Mouse (Mus musculus) hindbrain, embryonic 11.5 days (tissue): ENCODE data around the gene Sh3d21. TPM values are rescaled to one million over a fixed set of nuclear protein-coding genes. Genes with fewer than 3 reads are reported as not detected.
"Not testable (repeated sequence)": the region's sequence is repeated elsewhere in the genome, so short reads cannot be mapped to it uniquely, and the experiment has no call there.

Experiments used
- ATAC-seq: fragments of 200-750 bp; cut with Nextera tagmentation; 2 replicates; pipeline ENCODE4 v1.8.0; 2017; ENCODE audit warnings: mild to moderate bottlenecking, moderate TSS enrichment, moderate library complexity; ENCODE audit not compliant: low FRiP score
- DNase-seq: peaks from one replicate; pipeline ENCODE4 v3.0.0-alpha.2; 2015; ENCODE audit warnings: low spot score
- H3K27ac ChIP-seq: fragments of 300-500 bp; sonication (generic); 2 replicates; pipeline ENCODE4 v1.5.1; 2014; ENCODE audit warnings: mild to moderate bottlenecking, low read depth, low read length
- H3K27me3 ChIP-seq: fragments of 300-500 bp; sonication (generic); 2 replicates; pipeline ENCODE4 v1.6.1; 2014; ENCODE audit warnings: mild to moderate bottlenecking, low read length, moderate library complexity, mixed read lengths; ENCODE audit not compliant: control insufficient read depth, insufficient read depth
- H3K36me3 ChIP-seq: fragments of 300-500 bp; sonication (generic); 2 replicates; pipeline ENCODE4 v1.6.1; 2014; ENCODE audit warnings: mild to moderate bottlenecking, low read length, moderate library complexity, mixed read lengths; ENCODE audit not compliant: control insufficient read depth, insufficient read depth
- H3K4me1 ChIP-seq: fragments of 300-500 bp; sonication (generic); replicated peaks from 2 replicates; pipeline ENCODE4 v1.6.1; 2014; ENCODE audit warnings: low read length, mixed read lengths; ENCODE audit not compliant: control insufficient read depth, insufficient read depth
- H3K4me2 ChIP-seq: fragments of 300-500 bp; sonication (generic); replicated peaks from 2 replicates; pipeline ENCODE4 v1.6.1; 2014; ENCODE audit warnings: mild to moderate bottlenecking, low read depth, low read length
- H3K4me3 ChIP-seq: fragments of 300-500 bp; sonication (generic); 2 replicates; pipeline ENCODE4 v1.5.1; 2014; ENCODE audit warnings: low read depth, low read length
- H3K9ac ChIP-seq: fragments of 300-500 bp; sonication (generic); 2 replicates; pipeline ENCODE4 v1.6.1; 2014; ENCODE audit warnings: low read depth, low read length
- H3K9me3 ChIP-seq: fragments of 300-500 bp; sonication (generic); 2 replicates; pipeline ENCODE4 v1.6.1; 2016; ENCODE audit warnings: low read length; ENCODE audit not compliant: control insufficient read depth
- WGBS: fragments of 180-500 bp; shearing (Covaris S2); extraction: QIAGEN DNeasy Blood & Tissue Kit; methylation state at CpG from one replicate; pipeline ENCODE4 v1.1.7; 2014; 5-methylcytosine and 5-hydroxymethylcytosine counted together
- polyA plus RNA-seq: library from polyadenylated mRNA; unstranded; fragments of >200 nt; fragmentation: Nextera tagmentation; extraction: Ambion mirVana; gene quantifications from 2 replicates; pipeline ENCODE4 v1.2.1, GENCODE M21; 2014

Sh3d21 gene
- polyA plus RNA-seq, 1 experiment from 2014 or later, result 2.7 TPM

DNA sequence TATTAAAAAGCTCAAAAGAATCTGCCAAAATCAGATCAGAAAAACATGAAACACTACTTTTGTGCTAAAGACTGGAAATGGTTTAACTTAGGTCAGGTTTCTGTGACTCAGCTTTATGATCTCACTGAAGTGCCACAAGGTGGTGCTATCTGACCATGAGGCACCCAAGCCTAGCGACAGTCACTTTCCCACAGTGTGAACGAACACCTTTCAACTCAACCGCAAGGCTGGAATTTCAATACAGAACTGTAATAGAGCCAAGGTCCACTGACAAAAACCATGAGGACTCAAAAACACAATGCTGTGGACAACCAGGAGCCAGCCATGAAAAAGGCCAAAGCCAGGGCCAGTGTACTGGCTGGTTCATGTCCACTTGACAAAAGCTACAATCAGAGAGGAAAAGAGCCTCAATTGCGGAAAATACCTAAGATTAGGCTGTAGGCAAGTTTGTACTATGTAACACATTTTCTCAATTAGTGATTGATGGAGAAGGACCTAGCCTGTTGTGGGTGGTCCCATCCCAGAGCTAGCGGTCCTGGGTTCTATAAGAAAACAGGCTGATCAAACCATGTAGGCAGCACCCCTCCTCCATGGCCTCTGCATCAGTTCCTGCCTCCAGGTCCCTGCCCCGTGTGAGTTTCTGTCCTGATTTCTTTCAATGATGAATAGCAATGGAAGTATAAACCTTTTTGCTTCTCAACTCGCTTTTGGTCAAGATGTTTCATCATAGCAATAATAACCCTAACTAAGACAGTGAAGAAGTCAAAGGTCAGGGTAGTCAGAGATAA, 18.1 kb upstream of the Sh3d21 start:
- Histone ChIP-seq H3K36me3 (peaks cover 13% of the 10 kb centered on the region), H3K4me3 (no peak overlapping the region), H3K9me3 (no peaks in the 10 kb centered on the region), H3K9ac (no peak overlapping the region), H3K27me3 (no peaks in the 10 kb centered on the region), H3K27ac (no peak overlapping the region), H3K4me2 (no peak overlapping the region), H3K4me1 (no peaks in the 10 kb centered on the region)
- ATAC-seq (no peak), DNase-seq (peak; percentile 56)
- 76% methylated on average over 7 of the region's 7 CpGs for WGBS

GRCm38 (mm10) chr4:126175980-126176379, 12.7 kb upstream of the Sh3d21 start:
- peaks cover 24% of the 10 kb centered on the region for H3K36me3 ChIP-seq
- H3K27me3 ChIP-seq, H3K27ac ChIP-seq, H3K4me3 ChIP-seq, ATAC-seq, H3K4me2 ChIP-seq, H3K9me3 ChIP-seq, DNase-seq, H3K4me1 ChIP-seq, H3K9ac ChIP-seq: not testable (repeated sequence)
- 92% methylated on average over 7 of the region's 7 CpGs for WGBS

DNA sequence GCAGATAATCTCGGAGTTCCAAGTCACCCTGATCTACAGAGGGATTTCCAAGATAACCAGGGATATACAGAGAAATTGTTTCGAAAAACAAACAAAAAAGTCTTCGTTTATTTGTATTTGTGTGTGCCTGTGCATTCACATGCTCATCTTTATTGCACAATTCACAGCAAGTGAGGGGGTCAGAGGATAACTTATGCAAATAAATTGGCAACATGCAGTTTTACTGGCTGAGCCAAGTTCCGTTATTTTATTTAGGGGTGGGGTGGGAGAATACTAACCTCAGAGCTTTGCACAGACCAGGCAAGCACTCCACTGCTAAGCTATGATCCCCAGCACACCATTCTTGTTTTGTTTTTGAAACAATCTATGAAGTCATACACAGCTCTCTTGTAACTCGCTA, 10.5 kb upstream of the Sh3d21 start:
- no peak overlapping the region for H3K4me3 ChIP-seq
- peaks cover 21% of the 10 kb centered on the region for H3K36me3 ChIP-seq
- no peaks in the 10 kb centered on the region for H3K4me1 ChIP-seq
- ATAC-seq (no peak), DNase-seq (no peak)
- H3K9ac ChIP-seq, result no peak overlapping the region
- 95% methylated on average over 5 of the region's 5 CpGs for WGBS
- no peaks in the 10 kb centered on the region for H3K27me3 ChIP-seq
- no peaks in the 10 kb centered on the region for H3K9me3 ChIP-seq
- no peak overlapping the region for H3K27ac ChIP-seq
- H3K4me2 ChIP-seq, result no peak overlapping the region

DNA sequence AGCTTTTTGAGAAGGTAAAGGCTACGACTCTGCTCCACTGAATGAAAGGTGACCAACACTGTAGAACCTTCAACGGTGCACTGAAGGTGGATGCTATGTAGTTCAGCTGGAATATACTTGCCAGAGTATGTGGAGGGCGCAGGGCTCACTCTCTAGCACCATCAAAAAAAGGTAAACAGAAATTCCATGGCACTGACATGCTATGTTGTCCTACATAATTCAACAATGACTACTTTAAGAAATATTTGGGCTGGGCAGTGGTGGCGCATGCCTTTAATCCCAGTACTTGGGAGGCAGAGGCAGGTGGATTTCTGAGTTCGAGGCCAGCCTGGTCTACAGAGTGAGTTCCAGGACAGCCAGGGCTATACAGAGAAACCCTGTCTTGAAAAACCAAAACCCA, 7.4 kb upstream of the Sh3d21 start:
- 96% methylated on average over 5 of the region's 5 CpGs for WGBS
- ATAC-seq, H3K4me1 ChIP-seq, DNase-seq, H3K27ac ChIP-seq, H3K4me2 ChIP-seq, H3K27me3 ChIP-seq, H3K9me3 ChIP-seq, H3K4me3 ChIP-seq, H3K9ac ChIP-seq: not testable (repeated sequence)
- peaks cover 24% of the 10 kb centered on the region for H3K36me3 ChIP-seq

- no peaks in the 10 kb centered on the region for H3K9me3 ChIP-seq
- H3K36me3 ChIP-seq, result peaks cover 19% of the 10 kb centered on the region
- no peak overlapping the region for H3K9ac ChIP-seq
- H3K4me1 ChIP-seq, result no peaks in the 10 kb centered on the region
- ATAC-seq (no peak), DNase-seq (no peak)
- H3K27me3 ChIP-seq, result no peaks in the 10 kb centered on the region
- WGBS, result 93% methylated on average over 6 of the region's 6 CpGs
- no peak overlapping the region for H3K4me2 ChIP-seq
- no peak overlapping the region for H3K4me3 ChIP-seq
- H3K27ac ChIP-seq, result no peak overlapping the region
Observed at GRCm38 (mm10) chr4:126168851-126169250, 5.6 kb upstream of the Sh3d21 start.

DNA sequence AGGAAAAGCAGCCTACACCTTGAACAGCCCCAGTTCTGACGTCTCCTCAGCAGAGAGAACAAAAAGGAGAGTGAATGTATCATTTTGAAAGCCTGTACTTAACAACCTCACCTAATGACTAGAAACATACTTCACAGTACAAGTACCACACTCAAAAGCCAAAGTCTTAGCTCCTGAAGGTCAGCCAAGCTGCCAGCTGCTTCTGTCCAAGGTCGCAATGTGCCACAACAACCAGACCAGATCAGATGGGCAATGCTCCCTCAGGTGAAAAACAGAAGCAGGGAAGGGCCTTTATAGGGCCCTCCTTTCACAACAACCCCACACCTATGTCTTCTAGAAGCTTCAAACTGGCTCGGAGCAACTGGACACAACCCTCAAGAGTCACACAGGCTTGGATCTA, 2.8 kb upstream of the Sh3d21 start:
- H3K9me3 ChIP-seq, result no peaks in the 10 kb centered on the region
- H3K27me3 ChIP-seq, result no peaks in the 10 kb centered on the region
- no peak overlapping the region for H3K9ac ChIP-seq
- H3K4me2 ChIP-seq, result no peak overlapping the region
- ATAC-seq, result no peak
- H3K4me3 ChIP-seq, result no peak overlapping the region
- 78% methylated on average over 3 of the region's 3 CpGs for WGBS
- peaks cover 14% of the 10 kb centered on the region for H3K36me3 ChIP-seq
- no peak for DNase-seq
- no peak overlapping the region for H3K27ac ChIP-seq
- H3K4me1 ChIP-seq, result 0 out of 2 replicates have a peak, but pooled peaks cover 6% of the 10 kb centered on the region

DNA sequence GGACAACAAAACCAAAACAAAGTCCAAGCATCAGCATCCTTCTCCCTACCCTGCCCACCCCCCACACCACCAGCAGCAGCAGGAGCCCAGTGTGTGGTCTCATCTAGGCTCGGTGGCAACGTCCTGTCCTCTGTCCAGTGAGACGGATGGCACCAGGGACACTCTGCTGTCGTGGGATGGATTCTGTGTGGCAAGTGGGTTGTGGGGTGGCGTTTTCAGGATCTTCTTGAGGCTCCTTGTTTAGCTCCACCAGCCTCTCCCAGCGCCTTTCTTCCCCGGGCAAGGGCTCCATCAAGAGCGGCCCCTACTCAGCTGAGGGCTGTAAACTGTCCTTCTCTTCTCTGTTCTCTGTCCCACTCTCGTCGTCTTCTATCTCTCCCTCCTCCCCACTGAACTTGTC, 1.8 kb upstream of the Sh3d21 start:
- not testable (repeated sequence) for H3K27ac ChIP-seq, H3K9ac ChIP-seq, ATAC-seq, H3K4me3 ChIP-seq, H3K27me3 ChIP-seq, H3K4me2 ChIP-seq, DNase-seq, H3K9me3 ChIP-seq, H3K4me1 ChIP-seq
- peaks cover 12% of the 10 kb centered on the region for H3K36me3 ChIP-seq
- 65% methylated on average over 8 of the region's 10 CpGs for WGBS

GRCm38 (mm10) chr4:126163685-126164084, 394 bp upstream of the Sh3d21 start:
- Histone ChIP-seq H3K36me3 (peaks cover 9% of the 10 kb centered on the region), H3K9me3 (no peaks in the 10 kb centered on the region), H3K27me3 (no peaks in the 10 kb centered on the region), H3K27ac (no peak overlapping the region), H3K4me1 (0 out of 2 replicates have a peak, but pooled peaks cover 6% of the 10 kb centered on the region), H3K4me2 (no peak overlapping the region), H3K4me3 (no peak overlapping the region), H3K9ac (no peak overlapping the region)
- 71% methylated on average over 4 of the region's 4 CpGs for WGBS
- no peak for ATAC-seq
- DNase-seq, result no peak

DNA sequence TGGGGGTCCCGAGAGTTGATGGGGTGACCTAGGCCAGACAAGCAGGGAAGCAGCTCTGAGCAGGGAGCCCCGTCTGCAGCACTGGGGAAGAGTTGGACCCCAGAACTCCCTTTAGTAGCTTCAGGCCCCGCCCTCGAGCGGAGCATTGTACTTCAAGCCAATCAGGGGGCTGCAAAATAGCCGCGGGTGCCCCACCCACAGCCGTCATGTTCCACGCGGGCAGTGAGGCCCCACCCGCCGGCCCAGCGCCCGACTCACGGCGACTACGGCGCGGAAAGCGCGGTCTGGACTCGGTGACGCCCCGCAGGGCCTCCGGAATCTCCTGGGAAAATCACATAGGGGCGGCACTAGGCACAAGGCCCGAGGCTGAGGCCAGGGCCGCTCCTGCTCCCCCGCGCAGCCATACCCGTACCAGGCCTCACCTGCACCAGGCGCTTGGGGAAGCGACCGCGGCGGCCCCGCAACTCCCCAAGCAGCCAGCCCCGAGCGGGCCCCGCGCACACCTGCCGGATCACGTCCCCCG, 686 bp downstream of the Sh3d21 start:
- no peaks in the 10 kb centered on the region for H3K9me3 ChIP-seq
- WGBS, result 1% methylated on average over 36 of the region's 44 CpGs
- H3K27me3 ChIP-seq, result no peaks in the 10 kb centered on the region
- 0 out of 2 replicates have a peak, but pooled peaks cover 6% of the 10 kb centered on the region for H3K4me1 ChIP-seq
- ATAC-seq, result peak; percentile 90
- H3K27ac ChIP-seq, result no peak overlapping the region
- H3K9ac ChIP-seq, result peak overlapping the region; percentile 70
- peak overlapping the region; percentile 49 for H3K4me3 ChIP-seq
- DNase-seq, result peak; percentile 79
- peak overlapping the region; percentile 99 for H3K4me2 ChIP-seq
- H3K36me3 ChIP-seq, result peaks cover 6% of the 10 kb centered on the region; the same call in 1 of the 2 replicates
